Mouse (Mus musculus): ENCODE data around the gene Adgrl3. TPM values are rescaled to one million over a fixed set of nuclear protein-coding genes. Genes with fewer than 3 reads are reported as not detected.
A peak's percentile ranks its signal among the peaks of the same experiment; 100 is the strongest.
"Not testable (repeated sequence)": the region's sequence is repeated elsewhere in the genome, so short reads cannot be mapped to it uniquely, and the experiment has no call there.

Gene Adgrl3
- polyA plus RNA-seq, 1 experiment from 2014 or later: 15.0 TPM

DNA sequence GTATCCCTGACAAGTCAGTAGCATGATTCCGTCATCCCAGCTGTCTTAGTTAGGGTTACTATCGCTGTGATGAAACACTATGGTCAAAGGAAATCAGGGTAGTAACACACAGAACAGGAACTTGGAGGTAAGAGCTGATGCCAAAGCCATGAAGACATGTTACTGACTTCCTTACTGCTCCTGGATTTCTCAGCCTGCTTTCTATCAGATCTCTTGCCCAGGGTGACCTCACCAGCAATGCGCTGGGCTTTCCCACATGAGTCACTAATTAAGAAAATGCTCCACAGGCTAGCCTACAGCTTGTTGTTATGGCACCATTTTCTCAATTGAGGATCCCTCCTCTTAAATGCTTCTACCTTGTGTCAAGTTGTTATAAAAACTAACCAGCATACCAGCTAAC, 481.1 kb downstream of the Adgrl3 start:
- Histone ChIP-seq H3K4me1 (no peaks in the 10 kb centered on the region), H3K27me3 (ENCODE audit: low read depth, poor library complexity, severe bottlenecking) (no peaks in the 10 kb centered on the region), H3K9me3 (replicated peaks) (no peaks in the 10 kb centered on the region), H3K4me3 (no peak overlapping the region), H3K27ac (no peak overlapping the region), H3K36me3 (no peaks in the 10 kb centered on the region)
- 84% methylated on average over 3 of the region's 3 CpGs for WGBS
- no peak for DNase-seq (ENCODE audit: low spot score)

GRCm38 (mm10) chr5:81518720-81519496, 499.0 kb downstream of the Adgrl3 start:
- 46% methylated on average over 5 of the region's 5 CpGs for WGBS
- peaks cover 18% of the 10 kb centered on the region for H3K4me1 ChIP-seq
- H3K27me3 ChIP-seq (ENCODE audit: low read depth, poor library complexity, severe bottlenecking): no peaks in the 10 kb centered on the region
- no peak for DNase-seq (ENCODE audit: low spot score)
- peak overlapping the region; percentile 46; the same call in 1 of the 2 replicates for H3K27ac ChIP-seq
- no peaks in the 10 kb centered on the region for H3K36me3 ChIP-seq
- no peaks in the 10 kb centered on the region for H3K9me3 ChIP-seq (replicated peaks)
- no peak overlapping the region for H3K4me3 ChIP-seq

DNA sequence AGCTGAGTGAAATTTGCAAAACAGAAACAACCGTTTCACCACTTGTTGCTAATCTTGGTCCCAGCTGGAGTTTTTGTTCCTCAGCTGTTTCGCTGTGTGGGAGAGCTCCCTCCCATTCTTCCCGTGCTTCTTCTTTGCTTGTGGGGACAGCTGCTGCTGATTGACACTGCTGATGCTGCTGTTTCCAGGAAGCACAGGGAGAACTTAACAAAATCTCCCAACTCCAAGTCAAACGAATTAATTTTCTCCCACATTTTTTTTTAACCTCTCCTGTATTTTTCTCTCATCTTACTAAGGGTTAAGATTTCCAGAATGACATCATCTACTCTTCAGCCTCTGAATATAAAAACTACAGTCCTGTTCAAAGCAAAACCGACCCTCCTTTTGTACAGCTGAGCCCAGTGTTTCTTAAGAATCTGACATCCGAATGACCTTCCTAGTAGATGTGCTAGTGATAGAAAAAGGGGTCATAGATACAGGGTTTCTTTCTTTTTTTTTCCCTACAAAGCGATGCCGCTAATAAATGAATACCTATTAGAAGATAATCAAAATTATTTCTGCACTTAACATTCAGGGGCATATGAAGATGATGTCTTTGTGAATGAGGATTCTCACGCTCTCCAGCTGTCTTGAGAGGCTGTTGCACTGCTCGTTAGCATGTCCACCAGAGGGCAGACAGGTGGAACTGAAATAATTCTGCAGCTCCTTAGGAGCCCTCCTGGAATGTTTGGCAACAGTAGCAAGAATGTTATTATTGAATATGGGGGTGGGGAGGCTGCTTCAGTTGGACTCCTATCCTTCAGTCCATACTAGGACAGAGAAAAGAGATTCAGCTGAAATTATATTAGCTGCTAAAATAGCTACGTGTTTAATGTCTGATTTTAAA, 499.8 kb downstream of the Adgrl3 start:
- H3K27me3 ChIP-seq (ENCODE audit: low read depth, poor library complexity, severe bottlenecking): no peaks in the 10 kb centered on the region
- no peak overlapping the region for H3K4me3 ChIP-seq
- peaks cover 18% of the 10 kb centered on the region for H3K4me1 ChIP-seq
- H3K9me3 ChIP-seq (replicated peaks): no peaks in the 10 kb centered on the region
- 30% methylated on average over 11 of the region's 11 CpGs for WGBS
- H3K27ac ChIP-seq: peak overlapping the region; percentile 46; the same call in 1 of the 2 replicates
- H3K36me3 ChIP-seq: no peaks in the 10 kb centered on the region
- peak; percentile 33 for DNase-seq (ENCODE audit: low spot score)

GRCm38 (mm10) chr5:81522760-81523159, 502.8 kb downstream of the Adgrl3 start:
- DNase-seq (ENCODE audit: low spot score): no peak
- Histone ChIP-seq H3K9me3 (replicated peaks) (no peaks in the 10 kb centered on the region), H3K36me3 (no peaks in the 10 kb centered on the region), H3K4me3 (no peak overlapping the region), H3K27me3 (ENCODE audit: low read depth, poor library complexity, severe bottlenecking) (no peaks in the 10 kb centered on the region), H3K4me1 (peaks cover 18% of the 10 kb centered on the region), H3K27ac (no peak overlapping the region)
- 91% methylated on average over 4 of the region's 4 CpGs for WGBS

- Histone ChIP-seq H3K9me3 (replicated peaks) (no peaks in the 10 kb centered on the region), H3K27me3 (ENCODE audit: low read depth, poor library complexity, severe bottlenecking) (no peaks in the 10 kb centered on the region)
- 91% methylated on average over 12 of the region's 12 CpGs for WGBS
These were observed 504.6 kb downstream of the Adgrl3 start for GRCm38 (mm10) chr5:81524532-81524961.

DNA sequence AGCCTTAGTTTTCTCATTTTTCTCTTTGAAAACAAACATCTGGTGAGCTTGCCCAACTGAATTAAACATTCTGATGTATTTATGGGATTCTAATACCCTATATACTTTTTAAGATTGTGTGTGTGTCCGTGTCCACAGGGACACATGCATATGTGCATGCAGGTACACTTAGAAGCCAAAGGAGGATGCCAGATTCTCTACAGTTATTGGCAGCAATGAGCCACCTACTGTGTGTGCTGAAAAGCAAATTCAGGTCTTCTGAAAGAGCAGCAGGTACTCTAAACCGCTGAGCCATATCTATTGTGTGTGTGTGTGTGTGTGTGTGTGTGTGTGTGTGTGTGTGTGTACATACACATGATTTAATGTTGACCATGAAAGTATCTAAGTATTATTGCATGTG, 505.4 kb downstream of the Adgrl3 start:
- no peaks in the 10 kb centered on the region for H3K27me3 ChIP-seq (ENCODE audit: low read depth, poor library complexity, severe bottlenecking)
- no peaks in the 10 kb centered on the region for H3K9me3 ChIP-seq (replicated peaks)
- no peaks in the 10 kb centered on the region for H3K36me3 ChIP-seq
- H3K27ac ChIP-seq: no peak overlapping the region
- 91% methylated on average over 2 of the region's 2 CpGs for WGBS
- DNase-seq (ENCODE audit: low spot score): no peak
- no peak overlapping the region for H3K4me3 ChIP-seq
- peaks cover under 1% of the 10 kb centered on the region; the same call in 1 of the 2 replicates for H3K4me1 ChIP-seq

More at GRCm38 (mm10) chr5:81524532-81524961, 504.6 kb downstream of the Adgrl3 start:
- Histone ChIP-seq H3K4me3 (no peak overlapping the region), H3K4me1 (peaks cover 8% of the 10 kb centered on the region), H3K36me3 (no peaks in the 10 kb centered on the region), H3K27ac (no peak overlapping the region)
- DNase-seq (ENCODE audit: low spot score): no peak

DNA sequence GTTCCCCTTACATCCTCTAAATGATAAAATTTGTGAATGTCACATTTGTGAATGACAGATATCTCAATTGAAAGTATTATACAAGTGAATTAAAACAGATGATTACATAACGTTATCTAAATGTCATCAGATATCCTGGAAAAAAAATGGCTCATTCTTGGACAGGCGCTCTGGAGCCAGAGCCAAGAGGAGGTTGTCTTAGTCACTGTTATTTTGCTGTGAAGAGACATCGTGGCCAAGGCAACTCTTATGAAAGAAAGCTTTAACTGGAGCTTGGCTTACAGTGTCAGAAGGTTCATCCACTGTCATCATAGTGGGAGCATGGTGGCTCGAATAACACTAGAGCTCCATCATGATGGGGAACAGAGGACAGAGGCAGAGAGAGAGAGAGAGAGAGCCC, 511.7 kb downstream of the Adgrl3 start:
- Histone ChIP-seq H3K9me3 (replicated peaks) (no peaks in the 10 kb centered on the region), H3K4me1 (no peaks in the 10 kb centered on the region), H3K36me3 (no peaks in the 10 kb centered on the region), H3K27ac (no peak overlapping the region), H3K4me3 (no peak overlapping the region), H3K27me3 (ENCODE audit: low read depth, poor library complexity, severe bottlenecking) (no peaks in the 10 kb centered on the region)
- DNase-seq (ENCODE audit: low spot score): no peak
- WGBS: 88% methylated on average over 4 of the region's 4 CpGs

DNA sequence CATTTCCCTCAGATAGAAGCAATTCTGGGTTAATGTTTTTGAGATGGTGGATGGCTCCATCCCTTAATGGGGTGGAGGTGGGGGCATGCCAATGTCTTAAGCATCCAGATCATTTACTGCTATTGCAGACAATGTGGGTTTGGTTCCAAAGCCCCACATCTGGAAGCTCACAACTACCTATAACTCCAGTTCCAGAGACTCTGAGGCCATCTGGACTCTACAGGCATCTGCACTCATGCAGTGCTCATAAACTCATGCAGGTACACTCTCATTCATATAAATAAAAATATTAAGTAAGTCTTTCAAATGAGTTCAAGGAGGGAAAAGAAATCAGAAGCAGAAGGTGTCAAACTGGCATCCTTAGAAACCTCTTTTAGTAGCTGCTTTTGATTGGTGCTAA, 530.3 kb downstream of the Adgrl3 start:
- H3K9me3 ChIP-seq (replicated peaks): no peaks in the 10 kb centered on the region
- H3K36me3 ChIP-seq: no peaks in the 10 kb centered on the region
- DNase-seq (ENCODE audit: low spot score): no peak
- H3K27ac ChIP-seq: no peak overlapping the region
- peaks cover 10% of the 10 kb centered on the region for H3K4me1 ChIP-seq
- no peaks in the 10 kb centered on the region for H3K27me3 ChIP-seq (ENCODE audit: low read depth, poor library complexity, severe bottlenecking)
- H3K4me3 ChIP-seq: no peak overlapping the region

DNA sequence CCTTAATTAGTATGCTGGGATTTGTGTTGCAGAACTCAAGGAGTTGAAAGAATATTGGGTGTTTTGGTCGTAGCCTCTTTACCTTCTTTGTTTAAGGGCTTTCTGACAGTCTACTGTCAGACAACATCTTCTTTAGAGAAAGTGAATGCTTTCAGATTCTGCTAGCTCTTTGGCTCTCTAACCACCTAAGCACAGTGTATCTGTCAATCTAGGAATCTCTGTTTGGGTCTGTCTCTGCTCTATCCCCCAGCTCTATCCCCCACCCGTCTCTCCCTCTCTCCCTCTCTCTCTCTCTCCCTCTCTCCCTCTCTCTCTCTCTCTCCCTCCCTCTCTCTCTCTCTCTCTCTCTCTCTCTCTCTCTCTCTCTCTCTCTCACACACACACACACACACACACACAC, 535.2 kb downstream of the Adgrl3 start:
- H3K4me1 ChIP-seq; H3K4me3 ChIP-seq; DNase-seq (ENCODE audit: low spot score); H3K36me3 ChIP-seq; H3K9me3 ChIP-seq (replicated peaks); H3K27me3 ChIP-seq (ENCODE audit: low read depth, poor library complexity, severe bottlenecking); H3K27ac ChIP-seq: not testable (repeated sequence)
- WGBS: 90% methylated on average over 2 of the region's 2 CpGs

GRCm38 (mm10) chr5:81556008-81556407, 536.1 kb downstream of the Adgrl3 start:
- Histone ChIP-seq H3K4me1 (no peaks in the 10 kb centered on the region; the same call in 1 of the 2 replicates), H3K27ac (no peak overlapping the region), H3K4me3 (no peak overlapping the region), H3K27me3 (ENCODE audit: low read depth, poor library complexity, severe bottlenecking) (no peaks in the 10 kb centered on the region), H3K9me3 (replicated peaks) (no peaks in the 10 kb centered on the region), H3K36me3 (no peaks in the 10 kb centered on the region)
- DNase-seq (ENCODE audit: low spot score): no peak
- 80% methylated on average over 8 of the region's 8 CpGs for WGBS

GRCm38 (mm10) chr5:81558965-81559364, 539.0 kb downstream of the Adgrl3 start:
- 93% methylated on average over 6 of the region's 6 CpGs for WGBS
- no peaks in the 10 kb centered on the region for H3K9me3 ChIP-seq (replicated peaks)
- H3K27me3 ChIP-seq (ENCODE audit: low read depth, poor library complexity, severe bottlenecking): no peaks in the 10 kb centered on the region
- no peak overlapping the region for H3K27ac ChIP-seq
- H3K4me3 ChIP-seq: no peak overlapping the region
- no peak for DNase-seq (ENCODE audit: low spot score)
- H3K4me1 ChIP-seq: no peaks in the 10 kb centered on the region
- no peaks in the 10 kb centered on the region for H3K36me3 ChIP-seq

DNA sequence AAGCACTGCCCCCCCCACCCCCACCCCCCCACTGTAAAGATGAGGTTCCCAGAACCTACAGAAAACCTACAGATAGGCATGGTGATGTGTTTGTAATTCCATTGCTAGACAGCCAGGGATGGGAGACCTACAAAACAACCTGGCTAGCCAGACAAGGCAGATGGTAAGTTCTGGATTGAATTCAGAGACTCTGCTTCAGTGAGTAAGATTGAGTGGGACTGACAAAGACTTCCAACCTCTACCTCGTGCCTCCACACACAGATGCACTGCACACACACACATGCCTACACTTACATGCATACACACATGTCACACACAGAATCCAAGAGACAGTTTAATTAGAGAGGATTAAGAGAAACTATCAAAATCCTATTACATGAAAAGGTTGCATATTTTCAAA, 544.4 kb downstream of the Adgrl3 start:
- H3K27ac ChIP-seq: no peak overlapping the region
- WGBS: 80% methylated on average over 1 of the region's 1 CpGs
- no peak for DNase-seq (ENCODE audit: low spot score)
- H3K4me1 ChIP-seq: 0 out of 2 replicates have a peak, but pooled peaks cover 3% of the 10 kb centered on the region
- H3K4me3 ChIP-seq: no peak overlapping the region
- no peaks in the 10 kb centered on the region for H3K36me3 ChIP-seq
- H3K27me3 ChIP-seq (ENCODE audit: low read depth, poor library complexity, severe bottlenecking): no peaks in the 10 kb centered on the region
- no peaks in the 10 kb centered on the region for H3K9me3 ChIP-seq (replicated peaks)

GRCm38 (mm10) chr5:81566577-81566976, 546.6 kb downstream of the Adgrl3 start:
- no peak for DNase-seq (ENCODE audit: low spot score)

More at GRCm38 (mm10) chr5:81566577-81566976, 546.6 kb downstream of the Adgrl3 start:
- Histone ChIP-seq H3K36me3 (no peaks in the 10 kb centered on the region), H3K4me3 (no peak overlapping the region), H3K27ac (no peak overlapping the region), H3K27me3 (ENCODE audit: low read depth, poor library complexity, severe bottlenecking) (no peaks in the 10 kb centered on the region), H3K9me3 (replicated peaks) (no peaks in the 10 kb centered on the region), H3K4me1 (0 out of 2 replicates have a peak, but pooled peaks cover 3% of the 10 kb centered on the region)
- 88% methylated on average over 1 of the region's 1 CpGs for WGBS

Data from limb, embryonic 10.5 days (tissue).